Mouse (Mus musculus) B cell, adult 67 days (primary cell): ENCODE results near the gene Lin52. TPM values are rescaled to one million over a fixed set of nuclear protein-coding genes. Genes with fewer than 3 reads are reported as not detected.

ENCODE experiments used
- total RNA-seq, 2 experiments: library from RNA; stranded (reverse); gene quantifications; 4 replicates each; pipeline ENCODE4 v1.2.4; 2023

Gene Lin52
- 10 to 100 TPM; 23.8 to 25.7 TPM for total RNA-seq

GRCm38 (mm10) chr12:84450718-84451646 lies at the start of gene Lin52, which contains the start of gene Aldh6a1:
Lin52 (plus strand) TSS chr12:84451422.
Aldh6a1 (minus strand) TSS chr12:84451004.

GRCm38 (mm10) chr12:84408819-84409507 lies 42.3 kb upstream of the Lin52 start, which contains the start of the genes Entpd5 and Bbof1:
Entpd5 (minus strand) TSS chr12:84409029.
Bbof1 (plus strand) TSS chr12:84409071.

GRCm38 (mm10) chr12:84416834-84417604 lies 34.2 kb upstream of the Lin52 start, which contains the start of gene Rnf113a2:
Rnf113a2 (plus strand) TSS chr12:84417196.

GRCm38 (mm10) chr12:84569336-84569970 lies 118.2 kb downstream of the Lin52 start, which contains the start of gene Vsx2:
Vsx2 (plus strand) TSS chr12:84569762.

Other genes starting within 250 kb of the Lin52 start
- 100 to 1,000 TPM; 170 to 178 TPM for gene Elmsan1, start 232.5 kb upstream of the Lin52 start, total RNA-seq
- 10 to 100 TPM; 18.9 to 25.4 TPM for gene Ptgr2, start 166.2 kb upstream of the Lin52 start, total RNA-seq
- 10 to 100 TPM; 61.2 to 62.8 TPM for gene Zfp410, start 134.6 kb upstream of the Lin52 start, total RNA-seq
- gene Coq6, start 89.8 kb upstream of the Lin52 start, total RNA-seq: 10 to 100 TPM; 28.9 to 38.9 TPM
- gene Fam161b, start 89.6 kb upstream of the Lin52 start, total RNA-seq: 1 to 10 TPM; 1.7 TPM
- gene Entpd5, start 42.4 kb upstream of the Lin52 start, total RNA-seq: 10 to 100 TPM; 31.3 to 33.4 TPM
- gene Bbof1, start 42.4 kb upstream of the Lin52 start, total RNA-seq: 1 to 10 TPM; 1.3 to 1.8 TPM
- gene Rnf113a2, start 34.2 kb upstream of the Lin52 start, total RNA-seq: 10 to 100 TPM; 43.1 to 45.4 TPM
- gene Aldh6a1, start 418 bp upstream of the Lin52 start, total RNA-seq: 10 to 100 TPM; 10.7 to 12.1 TPM
- not detected for gene Vsx2, start 118.3 kb downstream of the Lin52 start, total RNA-seq
- gene Abcd4, start 166.0 kb downstream of the Lin52 start, total RNA-seq: 10 to 100 TPM; 20.2 to 21.8 TPM
- gene Vrtn, start 189.6 kb downstream of the Lin52 start, total RNA-seq: not detected
- gene Syndig1l, start 247.4 kb downstream of the Lin52 start, total RNA-seq: not detected